Mouse (Mus musculus) induced T-regulatory cell, adult 2 months (primary cell): ENCODE results near the gene Als2cr12.
"Not testable (repeated sequence)": the region's sequence is repeated elsewhere in the genome, so short reads cannot be mapped to it uniquely, and the experiment has no call there.

Experiments
- DNase-seq: peaks from one replicate; pipeline ENCODE4 v3.0.0-alpha.2; 2012; ENCODE audit warnings: low read depth

Gene Als2cr12

DNA sequence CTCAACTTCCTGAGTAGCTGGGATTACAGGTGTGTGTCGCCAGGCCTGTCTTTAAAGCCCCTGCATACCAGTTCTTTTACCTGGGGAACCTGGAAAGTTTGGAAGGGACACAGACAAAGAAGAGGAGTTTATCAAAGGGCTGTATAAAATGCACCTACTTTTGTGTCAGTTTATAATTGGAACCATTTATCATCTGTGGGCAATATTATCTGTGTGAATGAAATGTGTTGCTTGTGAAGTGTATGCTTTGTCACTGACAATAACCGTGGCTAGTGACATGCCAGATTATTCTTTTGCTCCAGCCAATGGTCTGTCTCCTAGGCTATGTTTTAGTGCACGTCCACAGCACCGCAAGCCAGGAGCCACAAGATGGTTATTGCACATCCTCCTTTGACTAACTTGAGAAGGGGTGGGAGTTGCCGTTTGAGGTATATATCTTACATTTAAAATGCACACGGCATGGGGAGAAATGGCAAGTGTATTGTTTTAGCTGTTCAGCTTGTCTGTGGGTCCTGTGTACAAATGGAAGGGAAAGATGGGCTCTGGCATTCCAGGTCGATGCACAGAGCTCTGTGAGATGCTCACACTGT, 23.7 kb upstream of the Als2cr12 start:
- DNase-seq: peak; percentile 69

- peak; percentile 54 for DNase-seq
Observed at GRCm38 (mm10) chr1:58717589-58718270, 21.9 kb upstream of the Als2cr12 start.

DNA sequence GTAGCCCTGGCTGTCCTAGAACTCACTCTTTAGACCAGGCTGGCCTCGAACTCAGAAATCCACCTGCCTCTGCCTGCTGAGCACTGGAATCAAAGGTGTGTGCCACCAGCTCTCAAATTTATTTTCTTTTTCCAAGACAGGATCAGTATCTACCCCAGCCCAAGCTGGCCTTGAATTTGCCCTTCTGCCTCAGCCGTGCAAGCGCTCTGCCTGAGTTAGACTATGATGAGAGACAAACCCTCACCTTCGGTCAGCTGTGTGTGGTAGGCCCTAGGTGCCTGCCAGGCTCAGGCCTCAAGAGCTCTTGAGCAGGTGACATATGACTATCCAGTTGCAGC, 21.1 kb upstream of the Als2cr12 start:
- DNase-seq: peak; percentile 29

- DNase-seq: peak; percentile 62
Observed at GRCm38 (mm10) chr1:58716162-58716882, 20.5 kb upstream of the Als2cr12 start.

DNA sequence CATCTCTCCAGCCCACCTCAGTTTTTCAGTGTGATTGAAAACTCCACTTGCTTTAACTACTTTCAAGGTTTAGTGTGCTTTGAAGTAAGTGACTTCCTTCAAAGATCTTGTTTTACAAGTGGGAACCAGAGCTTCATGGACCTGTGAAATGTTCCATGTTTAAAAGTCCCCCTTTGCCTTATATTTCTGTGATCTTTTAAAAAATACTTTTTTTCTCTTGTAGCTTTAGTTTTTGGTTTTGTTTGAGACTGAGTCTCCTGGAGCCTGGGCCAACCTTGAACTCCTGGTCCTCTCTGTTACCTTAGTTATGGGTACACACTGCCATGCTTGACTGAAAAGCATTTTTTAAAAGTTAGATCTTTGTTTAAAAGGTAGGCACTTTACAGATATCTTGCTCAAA, 19.7 kb upstream of the Als2cr12 start:
- DNase-seq: peak; percentile 51

GRCm38 (mm10) chr1:58714361-58714760, 18.6 kb upstream of the Als2cr12 start:
- DNase-seq: peak; percentile 44

DNA sequence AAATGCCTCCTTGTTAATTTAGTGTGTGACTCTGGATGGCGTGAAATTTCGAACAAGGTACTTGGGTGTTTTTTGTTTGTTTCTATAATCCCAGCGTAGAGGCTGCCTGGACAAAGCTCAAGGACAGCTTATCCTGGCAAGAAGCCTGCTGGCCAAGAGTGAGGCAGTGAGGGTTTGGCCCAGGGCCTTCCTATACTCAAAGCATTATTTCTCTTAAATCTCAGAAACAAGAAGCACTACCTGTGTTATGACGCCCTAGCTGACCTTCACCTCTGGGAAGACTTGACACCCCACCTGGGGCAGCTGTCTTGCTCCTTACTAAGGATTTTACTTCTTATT, 18.1 kb upstream of the Als2cr12 start:
- peak; percentile 51 for DNase-seq

DNA sequence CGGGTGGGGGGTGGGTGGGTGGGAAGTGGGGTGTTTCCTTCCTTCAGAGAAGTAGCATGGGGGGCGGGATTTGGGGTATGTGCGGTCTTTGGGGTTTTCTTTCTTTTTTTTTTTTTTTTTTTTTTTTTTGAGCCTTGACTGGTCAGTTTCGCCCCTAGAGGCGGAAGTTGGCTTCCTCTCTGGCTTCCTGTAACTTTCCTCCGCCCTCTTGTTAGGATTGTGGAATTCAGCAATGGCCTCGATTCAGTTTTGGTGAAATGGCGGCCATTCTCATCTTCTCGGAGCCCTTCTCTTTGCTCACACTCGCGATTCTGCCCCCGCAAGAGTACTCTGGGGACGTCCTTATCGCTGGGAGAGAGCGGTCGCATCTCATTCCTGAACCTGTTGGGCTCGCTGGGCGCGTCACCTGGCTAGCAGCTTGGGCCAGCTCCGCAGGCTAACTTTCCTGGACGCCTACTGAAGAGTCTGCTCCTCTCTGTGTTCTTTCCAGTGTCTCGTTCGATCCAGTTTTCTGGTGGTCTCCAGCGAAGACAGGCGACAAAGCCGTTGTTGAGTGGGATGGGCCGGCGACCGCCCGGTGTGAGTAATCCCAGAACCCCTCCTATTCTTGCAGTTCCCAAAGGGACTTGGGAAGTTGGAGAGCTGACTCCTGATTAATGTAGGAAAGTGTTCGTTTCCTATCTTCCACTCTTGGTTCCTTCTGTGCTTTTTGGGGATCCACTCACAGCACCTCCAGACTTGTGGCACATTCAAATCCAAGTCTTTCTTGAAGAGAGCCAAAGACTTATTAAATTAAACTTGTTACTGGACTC, 17.5 kb upstream of the Als2cr12 start:
- peak; percentile 80 for DNase-seq

- peak; percentile 92 for DNase-seq
Observed at GRCm38 (mm10) chr1:58712076-58713061, 16.6 kb upstream of the Als2cr12 start.

DNA sequence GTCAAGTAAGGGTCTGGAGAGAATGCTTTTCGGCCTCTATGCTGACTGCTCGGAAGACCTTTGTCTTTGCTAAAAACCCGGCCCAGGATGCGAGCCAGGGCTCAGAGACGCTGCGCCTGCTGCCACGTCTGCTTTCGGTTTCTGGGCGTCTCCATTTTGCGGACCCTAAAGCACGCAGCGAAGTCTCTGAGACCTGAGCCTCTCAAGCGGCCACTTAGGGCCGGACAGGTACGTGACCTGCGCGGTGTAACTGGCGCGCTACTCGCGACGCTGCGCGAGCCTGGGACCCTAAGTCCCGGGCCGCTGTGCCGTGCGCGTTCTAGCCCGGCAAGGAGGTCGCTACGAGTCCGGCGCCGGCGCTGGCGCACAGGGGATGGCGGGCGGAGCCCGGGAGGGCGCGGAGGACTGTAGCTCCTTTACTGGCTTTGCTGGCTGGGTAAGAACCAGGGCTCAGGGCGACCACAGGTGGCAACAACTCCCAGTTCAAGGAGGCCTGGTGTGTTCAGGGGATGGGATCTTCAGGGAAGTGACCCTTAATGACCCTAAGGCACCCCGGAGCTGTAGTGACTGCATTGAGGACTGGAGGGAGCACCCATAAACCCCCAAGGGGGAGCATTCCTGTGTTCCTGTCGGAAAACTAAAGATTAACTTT, 15.7 kb upstream of the Als2cr12 start, which contains the start of gene Cflar:
Cflar (plus strand) TSS at position 144 of the 652 bp plus-strand sequence.
- DNase-seq: peak; percentile 89

DNA sequence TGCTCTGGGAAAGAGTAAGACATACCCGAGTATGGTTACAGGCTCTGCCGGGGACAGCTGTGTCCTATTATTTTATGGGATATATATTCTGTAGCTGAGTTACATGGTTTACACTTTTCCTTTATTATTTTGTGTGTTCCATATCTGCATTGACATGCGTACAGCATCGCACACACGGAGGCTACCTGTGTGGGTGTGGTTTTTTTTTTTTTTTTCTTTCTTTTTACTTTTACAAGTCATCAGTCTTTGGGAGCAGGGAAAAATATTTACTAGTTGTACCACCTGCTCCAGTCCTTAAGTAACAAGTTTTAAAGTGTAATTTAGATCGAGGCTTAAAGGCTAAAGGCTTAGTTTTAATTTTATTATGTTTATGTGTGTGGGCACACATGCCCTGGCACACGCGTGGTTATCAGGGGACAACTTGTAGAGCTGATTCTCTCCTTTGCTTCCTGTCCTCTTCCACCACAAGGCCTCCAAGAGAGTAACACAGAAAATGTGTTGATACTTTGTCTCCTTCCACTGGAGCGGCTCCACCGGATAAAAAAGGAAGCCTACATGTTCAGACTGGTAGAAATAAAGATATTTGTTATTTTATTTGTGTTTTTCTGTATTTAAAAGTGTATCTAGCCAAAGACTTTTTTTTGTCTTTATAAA, 15.0 kb upstream of the Als2cr12 start:
- no peak for DNase-seq

GRCm38 (mm10) chr1:58710043-58710442, 14.3 kb upstream of the Als2cr12 start:
- DNase-seq: peak; percentile 20

DNA sequence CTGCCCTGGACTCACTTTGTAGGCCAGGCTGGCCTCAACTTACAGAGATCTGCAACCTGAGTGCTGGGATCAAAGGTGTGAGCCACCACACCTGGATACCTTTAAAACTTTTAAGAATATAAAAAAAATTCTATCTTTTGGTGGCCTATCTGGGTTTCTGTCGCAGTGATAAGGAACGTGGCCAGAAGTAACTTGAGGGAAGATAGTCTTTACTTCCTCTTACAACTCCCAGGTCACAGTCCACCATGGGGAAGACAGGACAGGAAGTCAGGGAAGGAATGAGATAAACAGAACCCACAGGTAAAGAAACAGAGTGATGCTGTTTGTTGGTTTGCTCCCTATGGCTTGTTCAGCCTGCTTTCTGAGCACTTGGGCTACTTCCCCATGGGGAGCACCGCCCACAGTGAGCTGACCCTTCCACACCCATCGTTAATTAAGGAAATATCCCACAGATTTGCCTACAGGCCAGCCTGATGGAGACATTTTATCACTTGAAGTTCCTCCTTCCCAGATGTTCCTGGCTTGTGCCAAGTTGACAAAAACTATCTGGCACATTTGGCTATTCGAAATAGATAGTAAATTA, 4.9 kb upstream of the Als2cr12 start:
- DNase-seq: not testable (repeated sequence)

DNA sequence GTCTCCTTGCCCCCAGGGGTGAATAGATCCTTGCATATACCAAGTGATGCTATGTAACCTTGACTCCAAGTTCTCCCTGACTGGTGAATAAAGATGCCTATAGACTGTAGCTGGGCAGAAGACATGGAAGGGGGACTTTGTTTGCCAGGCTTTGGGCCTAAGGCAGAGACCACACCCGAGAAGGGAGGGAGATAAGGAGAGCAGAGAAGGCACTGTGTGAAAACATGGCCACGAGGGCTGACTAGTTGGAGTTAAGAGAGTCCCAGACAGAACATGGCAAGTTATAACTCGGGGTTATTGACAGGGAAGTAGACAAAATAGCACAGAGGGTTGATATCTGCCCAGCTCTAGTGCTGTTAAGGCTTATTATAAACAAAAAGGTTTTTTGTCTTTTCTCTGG, 4.2 kb upstream of the Als2cr12 start:
- DNase-seq: no peak

DNA sequence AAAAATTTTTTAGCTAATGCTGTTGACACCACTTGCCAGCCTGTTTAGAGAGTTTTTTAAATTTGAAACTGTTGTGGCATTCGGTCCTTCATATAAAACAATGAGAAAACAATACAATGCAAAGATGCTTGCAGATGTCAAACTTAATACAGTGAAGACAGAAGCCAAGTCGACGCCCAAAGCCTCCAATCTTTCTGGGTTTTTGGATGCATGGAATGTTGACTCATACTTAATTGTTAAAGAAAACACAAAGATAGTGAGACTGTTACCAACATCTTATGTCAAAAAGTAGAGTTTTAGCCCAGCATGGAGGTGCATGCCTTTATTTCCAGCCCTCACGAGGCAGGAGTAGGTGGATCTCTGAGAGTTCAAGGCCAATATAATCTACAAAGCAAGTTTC, 3.0 kb upstream of the Als2cr12 start:
- DNase-seq: no peak

GRCm38 (mm10) chr1:58697607-58698006, 1.8 kb upstream of the Als2cr12 start:
- DNase-seq: peak; percentile 49

- DNase-seq: no peak
Observed at GRCm38 (mm10) chr1:58693696-58694095, 2.1 kb downstream of the Als2cr12 start.

DNA sequence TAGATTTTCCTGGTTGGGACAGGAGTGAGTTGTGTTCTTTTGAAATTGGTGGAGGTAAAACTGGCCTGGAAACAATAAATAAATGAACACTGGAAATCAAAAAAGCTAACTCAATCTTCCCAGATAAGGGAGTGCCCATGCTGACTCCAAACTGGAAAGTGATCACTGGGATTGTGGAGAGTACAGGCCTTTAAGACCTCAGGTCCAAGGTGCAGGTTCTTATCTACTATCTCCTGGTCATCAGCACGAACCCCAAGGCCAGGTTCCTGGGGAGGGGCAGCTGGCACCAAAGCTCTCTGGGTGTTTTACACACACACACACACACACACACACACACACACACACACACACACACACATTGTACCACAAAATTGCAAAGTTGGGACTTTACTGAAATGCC, 4.1 kb downstream of the Als2cr12 start:
- not testable (repeated sequence) for DNase-seq

DNA sequence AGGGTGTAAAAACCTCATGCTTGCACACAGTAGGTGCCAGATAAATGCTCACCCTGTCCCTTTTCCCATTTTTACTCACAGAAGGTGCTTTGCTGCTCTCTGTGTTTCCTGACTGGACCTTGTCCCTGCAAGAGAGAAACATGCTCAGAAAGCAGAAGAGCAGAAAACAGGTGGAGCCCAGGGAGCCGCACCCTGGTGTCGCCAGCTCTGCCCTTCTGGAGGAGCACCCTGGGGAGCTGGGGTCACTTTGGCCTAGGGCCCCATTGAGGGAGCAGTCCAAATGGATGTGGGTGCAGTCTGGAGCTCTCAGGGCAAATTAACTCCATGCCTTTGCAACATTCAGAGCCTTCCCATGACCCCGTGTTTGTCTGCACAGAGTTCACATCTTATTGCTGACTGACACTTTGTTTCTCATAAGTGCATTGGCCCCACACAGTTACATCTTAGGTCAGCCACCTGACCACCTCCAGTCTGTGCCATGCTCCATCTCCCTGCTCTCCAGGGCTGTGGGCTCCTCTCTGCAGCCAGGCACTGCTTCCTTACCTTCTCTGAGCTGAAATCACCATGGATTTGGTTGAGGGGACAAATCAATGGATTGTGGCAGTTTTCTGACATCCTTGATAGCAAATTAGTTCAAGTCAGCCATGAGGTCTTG, 4.8 kb downstream of the Als2cr12 start:
- not testable (repeated sequence) for DNase-seq
